Mouse (Mus musculus): ENCODE measurements around the gene Rpp30.
A peak's percentile ranks its signal among the peaks of the same experiment; 100 is the strongest.

Gene Rpp30

DNA sequence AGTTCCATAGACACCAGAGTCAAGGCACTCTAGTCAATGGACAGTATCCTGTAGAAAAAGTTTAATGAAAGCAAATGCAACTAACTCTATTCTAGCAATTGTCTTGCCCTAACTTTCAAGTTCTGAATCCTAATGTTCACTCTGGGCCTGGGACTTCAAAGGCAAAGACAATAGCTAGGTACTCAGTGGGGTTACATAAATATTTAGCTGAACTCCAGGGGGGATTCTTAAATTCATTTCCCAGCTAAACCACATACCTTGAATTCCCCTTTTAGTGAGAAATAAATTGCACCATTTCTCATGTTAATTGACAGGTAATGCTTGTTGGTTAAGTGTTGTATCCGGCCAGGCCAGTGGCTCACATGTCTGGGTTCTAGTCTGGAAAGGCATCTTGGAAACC, 40.7 kb downstream of the Rpp30 start:
- DNase-seq (ENCODE audit: inconsistent age in 2 of 2, low spot score in 1 of 2) = no peak

DNA sequence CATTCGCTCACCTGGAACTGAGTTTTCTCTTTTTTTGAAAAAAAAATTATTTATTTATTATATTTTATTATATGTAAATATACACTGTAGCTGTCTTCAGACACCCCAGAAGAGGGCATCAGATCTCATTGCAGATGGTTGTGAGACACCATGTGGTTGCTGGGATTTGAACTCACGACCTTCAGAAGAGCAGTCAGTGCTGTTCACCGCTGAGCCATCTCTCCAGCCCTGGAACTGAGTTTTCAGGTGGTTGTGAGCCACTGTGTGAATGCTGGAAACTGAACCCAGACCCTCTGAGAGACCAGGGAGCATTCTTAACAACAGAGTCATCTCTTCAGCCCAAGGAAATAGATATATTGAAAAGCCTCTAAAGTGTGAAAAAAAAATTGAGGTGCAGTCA, 44.9 kb downstream of the Rpp30 start:
- no peak for DNase-seq (ENCODE audit: inconsistent age in 2 of 2, low spot score in 1 of 2)

DNA sequence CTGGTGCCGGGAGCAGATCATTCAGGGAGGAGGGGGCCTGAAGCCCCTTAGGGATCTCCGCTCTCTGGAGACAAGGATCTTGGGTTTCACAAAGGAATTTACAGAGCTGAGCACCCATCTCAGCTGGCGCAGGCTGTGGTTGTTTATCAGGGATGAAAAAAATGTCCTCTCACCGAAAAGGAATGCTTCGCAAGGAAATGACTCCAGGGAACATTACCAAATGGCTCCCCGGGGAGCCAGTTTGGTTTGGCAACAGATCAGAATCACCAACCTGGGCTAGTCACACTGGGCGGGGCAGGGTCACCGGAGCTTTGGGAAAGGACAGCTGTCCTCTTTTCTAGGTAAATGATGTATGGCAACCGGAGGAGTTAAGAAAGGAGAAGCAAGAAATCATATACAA, 45.7 kb downstream of the Rpp30 start:
- DNase-seq (ENCODE audit: inconsistent age in 2 of 2, low spot score in 1 of 2) = peak; percentile 20 to 54

DNA sequence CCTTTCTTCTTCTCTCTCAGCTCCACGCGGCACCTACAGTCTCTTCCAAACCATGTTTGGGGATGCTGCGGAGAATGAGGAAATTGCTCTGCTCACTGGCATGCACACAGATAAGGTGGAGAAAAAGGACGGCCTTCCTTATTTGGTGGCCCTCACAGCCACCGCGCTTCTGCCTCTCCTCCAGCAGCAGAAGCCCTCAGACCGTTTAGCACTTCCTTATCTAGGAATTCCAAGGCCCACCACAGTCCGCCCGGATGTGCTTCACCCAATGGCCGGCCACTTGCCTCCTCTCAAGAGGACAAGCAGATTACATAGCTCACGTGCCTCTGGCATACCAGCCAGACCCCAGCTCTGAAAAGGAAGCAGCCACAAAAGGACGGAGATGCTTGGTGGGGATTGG, 46.1 kb downstream of the Rpp30 start:
- DNase-seq (ENCODE audit: inconsistent age in 2 of 2, low spot score in 1 of 2) = no peak

DNA sequence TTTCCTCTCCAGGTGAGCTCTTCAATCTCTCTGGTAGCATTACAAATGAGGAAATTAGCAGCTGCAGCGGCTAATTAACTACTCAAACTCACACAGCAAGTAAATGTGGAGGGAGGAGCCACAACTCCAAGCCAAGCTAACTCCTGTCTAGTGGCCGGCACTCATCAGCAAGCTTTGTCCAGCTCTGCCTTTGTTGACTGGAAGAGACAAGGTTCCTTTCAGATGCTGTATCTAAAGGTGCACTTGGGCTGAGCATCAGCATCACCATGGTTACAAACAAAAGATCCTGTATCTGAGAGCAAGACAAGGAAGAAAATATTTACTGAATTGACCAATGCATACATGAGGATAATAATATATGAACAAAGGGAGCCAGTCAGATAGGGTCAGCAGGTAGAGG, 46.7 kb downstream of the Rpp30 start:
- no peak for DNase-seq (ENCODE audit: inconsistent age in 2 of 2, low spot score in 1 of 2)

DNA sequence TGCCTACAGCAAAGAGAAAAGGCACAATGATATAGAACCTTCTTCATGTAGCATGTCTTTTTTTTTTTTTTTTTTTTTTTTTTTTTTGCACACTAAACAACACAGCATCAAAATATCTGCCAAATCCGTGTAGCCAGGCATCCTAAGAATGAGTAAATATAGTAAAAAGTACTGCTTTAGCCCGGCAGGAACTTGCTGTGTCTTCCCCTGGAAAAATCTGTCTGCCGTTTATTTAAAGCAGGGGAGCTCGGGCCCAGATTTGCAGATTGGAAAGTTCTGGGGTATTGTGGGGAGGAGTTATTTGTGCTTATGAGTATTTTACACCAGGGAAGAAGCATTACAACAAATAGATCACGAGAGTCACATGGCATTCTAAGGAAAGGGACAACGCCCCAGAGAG, 48.5 kb downstream of the Rpp30 start:
- DNase-seq (ENCODE audit: inconsistent age in 2 of 2, low spot score in 1 of 2) = no peak

DNA sequence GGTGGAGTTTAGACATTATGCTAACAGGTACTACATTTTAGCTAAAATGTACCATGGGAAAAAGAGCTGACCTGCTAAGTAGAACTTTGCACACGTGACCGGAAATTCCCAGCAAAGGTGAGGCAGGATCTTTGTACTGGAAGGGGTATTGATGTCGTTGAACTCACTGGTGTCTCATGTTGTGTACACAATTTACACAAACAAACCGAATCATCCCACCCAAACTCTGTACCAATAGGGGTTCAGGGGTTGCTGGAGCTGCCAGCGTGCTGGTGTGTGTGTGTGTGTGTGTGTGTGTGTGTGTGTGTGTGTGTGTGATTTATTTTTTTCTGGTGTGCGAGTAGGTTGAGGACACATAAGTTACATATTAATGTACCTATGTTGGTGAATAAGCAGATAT, 49.5 kb downstream of the Rpp30 start:
- DNase-seq (ENCODE audit: inconsistent age in 2 of 2, low spot score in 1 of 2) = no peak

DNA sequence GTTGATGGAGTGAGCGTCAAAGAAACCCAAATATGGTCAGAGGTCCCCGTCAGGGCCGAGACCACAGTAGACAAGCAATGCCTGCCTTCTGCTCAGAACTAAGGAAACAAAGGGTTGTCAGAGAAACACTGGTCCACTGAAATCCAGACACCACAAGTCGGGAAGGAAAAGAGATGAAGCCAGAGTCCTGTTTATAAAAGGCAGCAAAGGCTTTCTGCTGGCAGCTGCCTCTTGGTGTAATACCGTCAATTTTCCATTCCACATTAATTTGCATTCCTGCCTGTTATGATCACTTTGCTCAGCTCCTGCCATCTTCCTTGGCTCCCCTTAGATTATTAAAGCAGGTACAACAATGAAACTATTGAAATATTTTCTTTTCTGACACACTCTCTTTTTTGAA, 50.2 kb downstream of the Rpp30 start:
- DNase-seq (ENCODE audit: inconsistent age in 2 of 2, low spot score in 1 of 2) = no peak

DNA sequence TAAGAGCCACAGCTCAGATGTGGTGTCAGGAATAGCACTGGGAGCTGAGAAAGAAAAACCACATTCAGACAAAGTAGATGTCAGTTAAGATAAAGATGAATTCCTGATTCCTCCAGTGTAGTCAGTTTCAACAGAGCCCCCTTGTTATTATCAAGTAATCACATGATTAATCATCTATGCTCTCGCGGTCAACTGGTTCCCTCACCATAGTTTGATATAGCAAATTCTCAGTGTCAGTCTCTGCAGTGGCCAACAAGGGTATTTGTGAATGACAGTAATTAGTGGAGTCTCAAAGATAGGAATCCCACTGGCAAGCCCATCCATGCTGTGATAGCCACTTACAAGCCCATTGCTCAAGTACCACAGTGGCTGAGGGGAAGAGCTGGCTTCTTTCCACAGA, 60.1 kb downstream of the Rpp30 start:
- DNase-seq (ENCODE audit: inconsistent age in 2 of 2, low spot score in 1 of 2) = no peak

DNA sequence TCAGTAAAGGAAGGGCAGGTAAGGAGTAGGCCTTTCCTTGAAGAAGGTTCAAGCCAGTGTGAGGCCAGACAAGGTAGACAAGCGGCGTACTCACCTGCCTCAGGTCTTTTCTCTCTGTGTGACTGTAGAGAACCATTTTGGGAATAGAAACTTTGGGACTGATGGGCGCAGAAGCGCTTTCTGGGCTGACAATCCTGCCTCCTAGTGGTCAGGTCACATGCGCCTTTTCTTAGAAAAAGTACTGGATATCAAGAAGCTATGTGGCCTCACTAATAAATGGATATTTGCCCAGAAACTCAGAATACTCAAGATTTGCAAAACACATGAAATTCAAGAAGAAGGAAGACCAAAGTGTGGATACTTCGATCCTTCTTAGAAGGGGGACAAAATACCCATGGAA, 65.1 kb downstream of the Rpp30 start:
- no peak for DNase-seq (ENCODE audit: inconsistent age in 2 of 2, low spot score in 1 of 2)

DNA sequence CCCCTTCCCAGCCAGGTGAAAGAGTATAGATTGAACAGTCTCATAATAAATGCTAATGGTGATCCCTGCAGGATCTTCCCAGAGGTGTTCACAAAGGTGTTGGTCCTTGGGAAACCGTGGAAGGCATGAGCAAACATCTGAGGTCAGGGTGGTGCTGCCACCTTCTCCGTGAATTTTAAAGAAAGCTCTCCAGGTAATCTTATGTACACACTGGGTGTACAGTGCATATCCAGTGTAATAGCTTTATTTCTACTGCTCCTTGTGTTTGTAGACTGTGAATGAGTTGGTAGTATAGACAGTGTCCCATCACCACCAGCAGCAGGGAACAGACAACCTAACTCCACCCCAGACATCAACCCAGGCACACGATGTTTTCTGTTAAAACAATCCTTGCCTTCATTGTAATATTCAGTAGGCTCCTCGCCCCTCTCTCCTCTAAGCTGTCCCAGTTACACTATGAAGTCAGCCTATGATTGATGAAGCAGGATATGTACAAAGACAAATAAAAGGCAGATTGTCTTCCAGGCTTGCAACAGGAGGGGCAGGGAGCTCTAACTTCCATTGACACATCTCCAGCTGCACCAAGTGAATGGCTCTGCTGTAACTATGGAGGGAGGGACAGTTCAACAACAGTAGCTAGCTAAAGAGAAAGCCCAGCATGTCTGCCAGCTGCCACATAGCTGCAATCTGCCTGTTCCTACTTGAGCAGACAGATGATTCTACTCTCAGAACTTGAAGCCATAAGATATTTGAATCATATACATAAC, 66.9 kb downstream of the Rpp30 start:
- no peak for DNase-seq (ENCODE audit: inconsistent age in 2 of 2, low spot score in 1 of 2)

All from adrenal gland, adult (tissue).